Mouse (Mus musculus) activated CD4-positive, CD25-positive, alpha-beta regulatory T cell, adult 4 months (primary cell): ENCODE data around the gene Nmt1. TPM values are rescaled to one million over a fixed set of nuclear protein-coding genes. Genes with fewer than 3 reads are reported as not detected.

Experiments
- ATAC-seq: one replicate; pipeline ENCODE4 v1.8.0; 2017
- polyA plus RNA-seq, 2 experiments: library from polyadenylated mRNA; unstranded; fragments of 100-300 nt; shearing (Covaris generic); gene quantifications; one replicate each; pipeline ENCODE4 v1.2.1; 2017

Gene Nmt1
- 10 to 100 TPM; 62.2 to 99.9 TPM for polyA plus RNA-seq

DNA sequence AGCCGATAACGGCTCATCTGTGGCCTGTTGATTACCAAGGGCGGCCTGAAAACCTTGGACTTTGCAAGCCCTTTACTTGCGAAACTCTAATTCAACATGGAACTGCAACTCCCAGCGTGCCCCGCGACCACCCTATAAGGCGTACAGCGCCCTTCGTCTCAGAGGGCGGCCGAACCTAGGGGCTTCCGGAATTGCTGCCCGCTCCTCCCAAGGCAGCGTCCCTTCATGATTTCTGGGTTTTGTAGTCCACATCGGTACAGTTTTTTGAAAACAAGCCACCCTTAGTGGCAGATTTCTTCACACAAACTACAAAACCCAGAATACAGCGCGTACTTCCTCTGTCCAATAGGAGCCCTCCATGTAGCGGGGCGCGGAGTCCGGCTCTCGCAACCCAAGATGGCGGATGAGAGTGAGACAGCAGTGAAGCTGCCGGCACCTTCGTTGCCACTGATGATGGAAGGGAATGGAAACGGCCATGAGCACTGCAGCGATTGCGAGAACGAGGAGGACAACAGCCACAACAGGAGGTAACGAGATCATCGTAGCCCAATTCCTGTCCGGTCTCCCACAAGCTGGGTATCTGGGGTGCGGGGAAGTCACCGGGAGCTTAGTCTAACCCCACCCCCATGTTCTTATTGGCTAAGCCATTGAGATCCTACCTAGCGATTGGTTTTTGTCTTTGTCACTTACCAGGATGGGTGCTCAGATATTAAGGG lies at the start of gene Nmt1, which contains the start of gene Dcakd:
Nmt1 (plus strand) TSS at position 15 of the 716 bp plus-strand sequence.
Dcakd (minus strand) TSS at position 158 of the 716 bp plus-strand sequence.
- ATAC-seq: peak; percentile 97

- no peak for ATAC-seq
Measured at GRCm38 (mm10) chr11:102981151-102981890, 46.7 kb upstream of the Nmt1 start.

DNA sequence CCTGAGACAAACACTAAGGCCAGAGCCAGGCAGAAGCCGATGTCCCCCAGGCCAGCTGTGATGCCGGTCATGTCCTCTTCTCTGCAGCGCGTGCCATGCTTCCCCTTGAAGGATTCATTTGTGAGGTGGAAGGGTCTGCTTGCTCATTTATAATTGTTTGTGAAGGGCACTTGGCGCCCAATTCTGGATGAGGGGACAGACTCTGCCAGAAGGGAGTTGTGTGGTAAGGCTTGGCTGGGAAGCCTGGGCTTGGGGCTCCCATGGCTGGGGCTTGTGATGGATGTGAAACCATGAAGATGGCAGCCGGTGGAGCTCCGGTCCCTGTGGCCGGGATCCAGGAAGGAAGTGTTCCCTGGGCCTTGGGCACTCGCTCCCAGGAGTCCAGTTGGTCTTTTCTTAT lies 43.9 kb upstream of the Nmt1 start:
- no peak for ATAC-seq

DNA sequence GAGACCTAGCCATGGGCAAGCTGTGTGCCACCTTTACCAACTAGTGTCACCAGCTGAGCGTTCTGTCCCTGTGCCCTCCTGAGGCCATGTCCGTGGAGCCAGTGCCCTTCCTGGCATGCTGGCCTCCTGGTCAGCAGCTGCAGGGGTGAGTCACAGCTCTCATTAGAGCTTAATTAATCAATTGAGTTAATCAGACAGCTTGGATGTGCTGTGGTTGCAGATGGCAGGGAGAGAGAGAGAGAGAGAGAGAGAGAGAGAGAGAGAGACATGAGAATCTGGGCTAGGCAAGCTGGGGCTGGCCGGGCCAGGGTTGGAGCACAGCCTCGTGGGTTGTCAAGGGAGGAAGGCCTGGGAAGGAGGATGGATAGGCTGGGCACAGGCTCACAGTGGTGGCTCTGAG lies 43.4 kb upstream of the Nmt1 start:
- no peak for ATAC-seq

DNA sequence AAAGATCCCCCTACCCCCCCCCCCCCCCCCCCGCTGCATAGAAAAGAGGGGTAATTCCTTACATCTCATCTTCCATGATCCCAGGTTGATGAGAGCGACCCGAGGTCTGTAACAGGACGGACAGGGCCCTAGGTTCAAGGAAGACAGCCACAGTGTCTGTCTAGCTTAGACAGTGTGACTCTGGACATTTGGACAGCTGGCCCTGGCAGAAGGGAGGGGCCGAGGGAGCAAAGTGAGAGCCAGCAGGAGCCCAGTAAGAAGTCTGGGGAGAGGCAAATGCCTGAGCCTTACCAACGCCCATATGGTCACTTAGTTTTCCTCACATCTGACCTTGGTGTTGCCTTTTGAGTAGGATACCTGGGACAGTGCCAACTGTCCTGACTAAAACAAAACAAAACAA lies 42.8 kb upstream of the Nmt1 start:
- no peak for ATAC-seq

GRCm38 (mm10) chr11:102989641-102990151 lies 38.3 kb upstream of the Nmt1 start:
- ATAC-seq: no peak

DNA sequence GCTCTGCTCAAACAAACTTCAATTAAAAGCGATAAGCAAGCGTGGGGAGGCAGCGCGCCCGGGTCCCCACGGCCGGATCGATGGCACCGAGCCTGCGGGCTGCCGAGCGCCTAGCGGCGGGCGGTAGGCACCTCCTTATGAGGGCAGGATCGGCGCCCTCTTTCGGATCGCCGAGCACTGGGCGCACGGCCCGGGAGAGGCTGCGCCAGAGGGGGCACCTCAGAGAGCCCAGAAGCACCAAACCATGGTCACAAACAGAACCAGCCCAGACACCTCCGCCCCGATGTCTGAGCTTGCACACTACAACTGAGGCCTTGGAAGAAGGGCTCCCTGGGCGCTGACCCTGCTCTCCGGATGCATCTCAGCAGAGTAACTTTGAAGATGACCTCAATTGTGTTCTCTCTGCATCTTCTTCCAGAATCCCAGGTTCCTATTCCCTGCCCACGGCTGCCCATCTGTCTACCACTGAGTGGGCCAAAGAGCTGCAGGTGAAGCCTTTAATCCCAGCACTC lies 37.8 kb upstream of the Nmt1 start:
- ATAC-seq: no peak

DNA sequence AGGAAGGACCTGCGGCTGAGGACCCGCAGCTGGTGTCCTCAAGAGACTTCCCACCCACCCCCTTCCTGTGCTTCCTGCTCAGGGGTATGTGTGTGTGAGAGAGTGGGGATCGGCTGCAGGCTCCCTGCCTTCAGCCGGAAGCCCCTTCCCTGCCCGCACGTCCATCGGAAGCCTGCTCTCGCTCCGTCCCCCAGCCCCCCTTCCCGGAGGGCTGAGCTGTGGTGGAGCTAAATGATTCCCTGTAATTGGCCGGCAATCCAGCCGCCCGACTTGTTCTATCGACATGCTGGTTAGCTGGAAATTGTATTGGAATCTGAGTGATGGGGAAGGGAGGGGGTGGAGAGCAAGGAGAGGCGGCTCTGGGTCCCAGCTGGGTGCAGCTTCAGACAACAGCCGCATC lies 36.3 kb upstream of the Nmt1 start:
- ATAC-seq: no peak

DNA sequence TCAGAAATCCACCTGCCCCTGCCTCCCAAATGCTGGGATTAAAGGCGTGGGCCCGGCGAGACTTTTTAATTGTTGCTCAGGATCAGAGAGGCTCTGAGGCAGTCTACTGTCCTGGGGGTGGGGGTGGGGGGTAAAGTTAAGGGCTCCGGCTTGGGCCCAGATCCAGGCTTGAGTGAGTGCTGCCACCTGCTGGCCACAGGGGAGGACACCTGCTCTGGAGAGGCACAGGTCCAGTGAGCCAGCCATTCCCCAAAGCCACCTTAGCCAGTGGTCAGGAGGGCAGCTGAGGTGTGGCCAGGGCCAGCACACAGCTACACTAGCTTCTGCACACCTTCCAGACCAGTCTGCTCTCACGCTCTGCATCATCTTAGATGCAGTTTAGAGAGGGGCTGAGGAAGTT lies 35.0 kb upstream of the Nmt1 start:
- ATAC-seq: no peak

GRCm38 (mm10) chr11:102993420-102994029 lies 34.5 kb upstream of the Nmt1 start:
- no peak for ATAC-seq

DNA sequence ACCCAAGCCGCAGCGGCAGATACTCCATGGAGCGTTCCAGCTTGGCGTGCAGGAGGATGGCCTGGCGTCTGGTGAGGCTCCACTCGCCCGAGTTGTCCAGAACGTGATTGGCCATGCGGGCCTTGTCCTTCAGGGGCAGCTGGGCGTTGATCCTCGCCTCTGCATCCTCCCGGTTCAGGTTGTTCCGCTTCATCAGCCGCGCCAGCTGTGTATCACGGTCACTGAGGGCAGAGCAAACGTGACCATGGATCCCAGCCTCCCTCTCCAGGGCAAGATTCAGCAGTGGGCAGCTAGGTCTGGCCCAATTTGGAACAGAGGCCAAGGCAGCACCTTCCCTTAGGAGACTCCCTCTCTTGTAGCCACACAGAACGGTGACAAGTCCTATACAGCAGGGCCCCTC lies 33.0 kb upstream of the Nmt1 start:
- ATAC-seq: no peak

- no peak for ATAC-seq
Measured at GRCm38 (mm10) chr11:102996385-102996784, 31.6 kb upstream of the Nmt1 start.

DNA sequence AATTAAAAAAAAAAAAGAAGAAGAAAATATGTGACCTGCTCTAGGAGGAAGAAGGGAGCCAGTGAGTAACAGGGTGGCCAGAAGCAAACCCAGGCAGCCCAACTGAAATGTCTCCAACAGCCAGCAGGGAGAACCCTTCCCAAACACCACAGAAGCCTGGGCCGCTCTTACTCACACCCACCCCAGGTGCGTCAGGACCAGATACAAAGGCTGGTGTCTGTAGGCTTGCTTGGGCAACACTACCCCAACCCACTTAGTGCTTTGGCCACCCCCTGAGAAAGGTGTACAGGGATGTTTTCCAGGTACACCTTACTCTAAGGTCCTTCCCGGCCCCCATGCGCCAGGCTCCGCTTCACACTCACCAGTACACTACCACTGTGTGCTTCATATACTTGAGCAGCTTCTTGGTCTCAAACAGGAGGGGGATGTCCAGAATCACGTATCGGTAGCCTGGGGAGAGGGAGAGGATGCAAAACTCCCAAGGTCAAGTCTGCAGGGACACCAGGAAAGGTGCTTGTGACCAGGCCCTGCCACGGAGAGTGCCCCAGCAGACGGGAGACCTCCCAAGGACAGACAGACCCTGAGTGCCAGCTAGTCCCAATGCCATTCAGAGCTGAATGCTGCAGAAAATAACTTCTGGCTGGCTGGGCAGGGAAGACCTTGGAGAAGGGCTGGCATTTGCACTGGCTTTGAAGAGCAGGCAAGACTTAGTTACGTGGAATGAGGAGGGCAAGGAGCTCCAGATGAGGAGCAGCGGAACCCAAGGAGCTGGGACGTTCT lies 30.8 kb upstream of the Nmt1 start:
- ATAC-seq: no peak

DNA sequence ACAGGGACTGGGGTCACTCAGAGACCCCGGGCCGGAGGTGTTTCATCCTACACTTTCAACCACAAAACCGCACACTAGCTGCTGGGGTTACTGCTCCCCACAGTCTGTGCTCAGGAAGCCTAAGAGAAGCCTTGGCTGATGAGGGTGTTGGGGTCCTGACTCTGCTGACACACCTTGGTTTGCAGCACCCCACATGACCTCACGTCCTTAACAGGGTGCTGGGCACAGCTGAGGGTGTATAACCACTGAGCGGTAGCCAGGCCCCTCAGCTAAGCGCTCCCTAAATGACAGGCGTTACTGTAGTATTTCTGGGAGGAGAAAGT lies 29.8 kb upstream of the Nmt1 start:
- no peak for ATAC-seq

GRCm38 (mm10) chr11:102998577-102999316 lies 29.2 kb upstream of the Nmt1 start:
- no peak for ATAC-seq

DNA sequence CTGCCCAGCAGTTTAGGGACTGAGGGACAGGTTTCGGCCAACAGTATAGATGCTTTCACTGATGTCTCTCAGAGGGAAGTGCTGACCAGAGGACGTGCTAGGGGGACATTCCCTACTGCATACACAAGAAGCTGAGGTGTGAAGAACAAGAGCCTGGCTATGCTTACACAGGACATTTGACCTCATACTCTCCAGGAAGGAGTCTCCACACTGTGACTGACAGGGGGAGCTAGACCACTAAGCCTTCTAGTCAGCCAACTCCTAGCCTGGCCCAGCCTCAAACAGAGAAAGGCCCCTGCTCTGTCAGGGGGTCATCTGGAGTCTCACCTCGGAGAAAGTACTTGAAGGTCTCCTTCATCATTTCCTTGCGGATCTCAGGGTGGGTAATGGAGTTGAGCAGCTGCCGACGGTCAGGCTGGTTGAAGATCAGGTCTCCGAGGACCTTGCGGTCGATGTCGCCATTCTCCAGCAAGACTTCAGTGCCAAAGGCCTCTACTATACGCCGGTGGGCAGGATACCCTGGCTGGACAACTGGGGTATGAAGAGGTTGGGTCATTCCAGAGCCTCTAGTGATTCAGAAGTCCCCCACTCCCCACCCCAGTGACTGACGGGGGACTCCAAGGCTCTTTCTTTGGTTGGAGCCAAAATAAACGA lies 28.5 kb upstream of the Nmt1 start:
- ATAC-seq: no peak

DNA sequence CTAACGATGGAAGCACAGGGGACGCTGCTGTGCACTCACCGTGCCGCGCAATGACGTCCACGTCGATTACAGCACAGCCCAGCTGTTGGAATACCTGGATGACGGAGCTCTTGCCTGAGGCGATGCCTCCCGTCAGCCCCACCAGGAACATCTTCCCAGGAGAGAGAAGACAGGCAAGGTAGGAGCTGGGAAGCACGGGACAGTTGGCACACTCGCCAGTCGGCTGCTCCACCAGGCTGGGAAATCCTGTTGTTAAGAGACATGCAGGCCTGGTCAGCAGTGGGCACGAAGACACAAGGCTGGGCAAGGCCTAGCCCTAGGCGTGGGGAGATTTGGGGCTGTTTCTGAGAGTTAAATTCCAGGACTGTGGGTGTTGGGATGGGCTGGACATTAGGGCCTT lies 27.9 kb upstream of the Nmt1 start:
- no peak for ATAC-seq

DNA sequence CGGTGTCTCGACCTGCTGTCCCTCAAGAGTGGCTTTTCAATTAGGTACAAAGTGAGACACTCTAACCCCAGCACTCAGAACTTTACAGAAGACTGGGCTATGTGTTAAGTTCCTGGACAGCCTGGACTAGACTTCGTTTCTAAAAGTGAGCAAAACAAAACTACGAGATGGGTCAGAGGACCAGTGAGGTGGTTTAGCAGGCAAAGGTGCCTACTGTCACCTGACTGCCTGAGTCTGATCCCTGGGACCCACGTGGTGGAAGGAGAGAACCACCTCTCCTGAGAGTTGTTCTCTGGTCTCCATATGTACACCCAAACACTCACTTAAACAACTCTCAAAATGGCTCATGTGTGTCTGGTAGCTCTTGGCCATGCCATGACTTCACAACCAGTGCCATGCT lies 26.9 kb upstream of the Nmt1 start:
- no peak for ATAC-seq

- ATAC-seq: no peak
Measured at GRCm38 (mm10) chr11:103003210-103003609, 24.8 kb upstream of the Nmt1 start.

- ATAC-seq: no peak
Measured at GRCm38 (mm10) chr11:103004852-103005251, 23.1 kb upstream of the Nmt1 start.

GRCm38 (mm10) chr11:103005254-103005981 lies 22.6 kb upstream of the Nmt1 start:
- ATAC-seq: no peak
